Mouse (Mus musculus): ENCODE measurements at regions not wholly inside any gene's neighbourhood (a gene's known extent, or its start where the extent isn't known, plus 50 kb on each side); places are given as distances from the start of the nearest gene placed in this dataset.
"Not testable (repeated sequence)": the region's sequence is repeated elsewhere in the genome, so short reads cannot be mapped to it uniquely, and the experiment has no call there.

GRCm38 (mm10) chr12:114285082-114285481, 741.4 kb downstream of the Adam6a start:
- no peak for DNase-seq (ENCODE audit: low spot score in 2 of 2)

DNA sequence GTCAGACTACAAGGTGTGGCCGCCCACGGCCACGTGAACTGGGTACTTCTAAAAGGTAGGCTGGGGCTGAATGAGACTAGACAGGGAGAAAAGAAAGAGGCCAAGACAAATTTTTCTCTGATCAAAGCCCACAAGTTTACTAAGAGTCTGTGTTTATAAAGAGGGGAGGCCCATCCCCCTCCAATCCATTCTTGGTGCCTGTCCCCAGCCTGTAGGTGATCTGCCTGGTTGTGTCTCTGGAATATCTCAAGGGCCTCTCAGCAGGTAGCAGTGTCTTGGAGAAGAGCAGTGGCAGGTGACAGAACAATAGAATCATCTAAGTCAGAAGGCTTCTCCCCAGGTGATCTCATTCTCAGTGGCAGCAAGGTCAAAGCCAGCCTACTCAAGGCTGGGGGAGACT, 743.3 kb downstream of the Adam6a start:
- DNase-seq (ENCODE audit: low spot score in 2 of 2), result no peak

DNA sequence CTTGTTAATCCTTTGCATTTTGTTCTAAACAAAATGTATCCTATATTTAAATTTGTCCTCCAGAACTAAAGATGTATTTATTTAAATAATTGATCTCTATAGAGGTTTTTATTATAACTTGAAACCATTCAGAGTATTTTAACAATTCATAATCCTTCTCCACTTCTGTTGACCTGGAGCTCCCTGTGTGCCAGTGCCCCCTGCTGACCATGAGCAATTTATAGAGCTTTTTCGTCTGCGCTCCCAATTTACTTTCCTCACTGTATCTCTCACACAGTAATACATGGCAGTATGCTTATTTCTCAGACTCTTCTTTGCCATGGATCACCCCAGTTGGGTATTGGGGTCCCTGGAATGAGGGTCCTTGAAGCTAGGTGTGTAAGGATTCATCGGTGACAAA, 747.4 kb downstream of the Adam6a start:
- no peak for DNase-seq (ENCODE audit: low spot score in 2 of 2)

- no peak for DNase-seq (ENCODE audit: low spot score in 2 of 2)
These were observed 756.1 kb downstream of the Adam6a start for GRCm38 (mm10) chr12:114299771-114300170.

DNA sequence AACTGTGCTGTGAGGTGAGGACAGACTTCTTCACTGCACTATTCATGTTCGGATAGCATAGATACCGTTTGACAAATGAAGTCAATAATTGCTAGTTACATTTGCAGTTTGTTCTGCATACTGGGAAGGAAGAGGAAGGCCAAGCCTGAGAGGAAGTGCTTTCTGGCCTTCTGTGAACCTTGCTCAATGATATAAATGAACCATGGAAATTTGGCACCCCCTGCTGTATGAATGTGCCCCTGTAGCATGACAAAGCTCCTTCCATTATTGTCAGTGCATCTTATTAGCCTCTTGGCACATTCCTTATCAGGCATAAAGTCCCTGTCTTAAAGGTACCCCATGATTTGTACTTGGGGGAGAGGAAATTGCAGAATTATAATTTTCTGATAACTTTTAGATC, 758.0 kb downstream of the Adam6a start:
- DNase-seq (ENCODE audit: low spot score in 2 of 2), result no peak

DNA sequence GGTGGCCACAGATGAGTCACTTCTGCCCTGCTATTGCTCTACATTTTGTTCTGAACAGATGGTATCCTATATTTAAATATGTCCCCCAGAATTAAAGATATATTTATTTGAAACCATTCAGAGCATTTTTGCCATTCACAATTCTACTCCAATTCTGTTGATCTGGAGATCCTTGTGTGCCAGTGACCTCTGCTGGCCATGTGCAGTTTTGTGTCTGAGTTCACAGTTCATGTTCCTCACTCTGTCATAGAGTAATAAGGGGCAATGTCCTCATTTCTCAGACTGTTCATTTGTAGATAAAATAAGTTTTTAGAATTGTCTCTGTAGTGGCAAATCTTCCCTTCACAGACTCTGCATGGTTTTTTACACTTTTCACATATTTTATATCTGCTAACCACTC, 788.8 kb downstream of the Adam6a start:
- DNase-seq (ENCODE audit: low spot score in 2 of 2), result no peak

- DNase-seq (ENCODE audit: low spot score in 2 of 2), result no peak
These were observed 822.6 kb downstream of the Adam6a start for GRCm38 (mm10) chr12:114366276-114366675.

DNA sequence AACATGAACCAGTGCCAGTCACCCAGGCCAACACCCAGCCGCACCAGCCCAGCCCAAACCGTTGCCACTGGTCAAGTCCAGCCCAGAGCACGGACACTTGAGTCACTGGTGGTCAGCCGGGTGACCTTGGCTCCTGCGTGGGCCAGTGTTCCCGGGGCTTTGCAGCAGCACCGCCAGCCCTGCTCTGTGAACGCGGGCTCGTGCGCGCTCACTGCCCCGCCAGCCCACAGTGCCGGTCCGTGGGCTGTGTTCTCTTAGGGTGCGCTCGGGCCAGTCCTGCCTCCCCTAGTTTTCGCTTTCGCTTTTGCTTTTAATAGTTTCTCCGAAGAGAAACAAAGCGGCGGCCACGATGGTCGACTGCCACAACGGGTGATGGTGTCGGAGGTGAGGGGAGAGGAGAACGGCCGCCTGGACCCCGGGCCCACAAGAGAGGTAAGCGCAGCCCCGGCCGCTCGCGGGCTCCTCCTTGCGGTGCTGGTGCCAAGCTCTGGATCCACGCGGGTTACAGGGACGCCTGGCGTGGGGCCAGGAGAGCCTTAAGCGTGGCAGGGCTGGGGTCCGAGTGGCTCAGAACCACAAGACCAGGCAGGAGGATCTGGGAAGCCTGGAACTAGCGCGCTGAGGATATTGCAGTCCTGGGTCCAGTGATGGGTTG, 835.1 kb downstream of the Adam6a start:
- DNase-seq (ENCODE audit: low spot score in 2 of 2), result not testable (repeated sequence)

- DNase-seq (ENCODE audit: low spot score in 2 of 2), result no peak
These were observed 847.7 kb downstream of the Adam6a start for GRCm38 (mm10) chr12:114391447-114391846.

- no peak for DNase-seq (ENCODE audit: low spot score in 2 of 2)
These were observed 862.5 kb downstream of the Adam6a start for GRCm38 (mm10) chr12:114406206-114406605.

- DNase-seq (ENCODE audit: low spot score in 2 of 2), result no peak
These were observed 890.8 kb downstream of the Adam6a start for GRCm38 (mm10) chr12:114434529-114434928.

DNA sequence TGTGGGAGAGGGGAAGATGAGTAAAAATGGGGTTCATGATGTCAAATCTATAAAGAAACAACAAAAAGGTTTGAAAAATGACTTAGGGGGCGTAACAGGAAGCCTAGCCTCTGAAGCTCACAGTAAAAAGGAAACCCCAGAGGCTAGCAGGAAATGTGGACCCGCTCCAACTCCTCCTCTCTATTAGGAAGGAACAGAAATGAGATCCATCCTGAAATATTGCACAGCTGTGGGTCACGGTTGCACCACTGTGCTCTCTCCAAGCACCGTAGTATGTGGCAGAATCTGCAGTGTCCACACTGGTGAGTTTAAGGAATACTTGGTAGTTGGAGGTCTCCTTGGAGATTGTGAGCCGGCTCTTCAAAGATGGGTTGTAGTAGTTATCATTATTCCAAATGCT, 918.3 kb downstream of the Adam6a start:
- DNase-seq (ENCODE audit: low spot score in 2 of 2), result no peak

GRCm38 (mm10) chr12:114462566-114462965, 918.9 kb downstream of the Adam6a start:
- no peak for DNase-seq (ENCODE audit: low spot score in 2 of 2)

DNA sequence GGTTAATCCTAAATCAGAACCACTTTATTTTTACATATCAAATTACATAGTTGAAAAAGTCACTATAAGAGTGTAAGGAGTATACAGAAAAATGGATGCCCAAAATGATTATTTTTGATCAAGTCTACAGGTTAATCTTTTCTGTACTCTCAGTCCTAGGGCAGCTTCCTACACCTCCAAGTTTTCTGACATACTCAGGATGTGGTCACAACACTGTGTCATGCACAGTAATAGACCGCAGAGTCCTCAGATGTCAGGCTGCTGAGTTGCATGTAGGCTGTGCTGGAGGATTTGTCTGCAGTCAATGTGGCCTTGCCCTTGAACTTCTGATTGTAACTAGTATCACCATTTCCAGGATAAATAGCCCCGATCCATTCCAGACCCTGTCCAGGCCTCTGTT, 925.1 kb downstream of the Adam6a start:
- no peak for DNase-seq (ENCODE audit: low spot score in 2 of 2)

DNA sequence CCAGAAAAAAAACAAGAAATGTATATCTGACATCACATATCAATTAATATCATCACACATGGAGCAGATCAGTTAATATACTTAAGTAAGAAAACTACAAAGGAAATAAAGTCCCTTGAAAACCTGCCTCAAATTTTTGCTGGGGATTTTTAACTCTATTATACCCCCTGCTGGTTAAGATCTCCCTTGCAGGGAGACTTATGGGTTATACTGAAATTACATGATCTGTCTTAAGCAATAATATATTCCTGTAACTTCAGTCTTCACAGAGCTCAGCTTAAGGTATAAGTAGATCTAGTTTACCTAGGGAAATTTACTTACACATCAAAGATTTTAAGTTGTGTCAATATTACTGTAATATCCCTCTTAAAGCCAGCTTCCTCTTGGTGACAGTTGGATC, 929.0 kb downstream of the Adam6a start:
- not testable (repeated sequence) for DNase-seq (ENCODE audit: low spot score in 2 of 2)

DNA sequence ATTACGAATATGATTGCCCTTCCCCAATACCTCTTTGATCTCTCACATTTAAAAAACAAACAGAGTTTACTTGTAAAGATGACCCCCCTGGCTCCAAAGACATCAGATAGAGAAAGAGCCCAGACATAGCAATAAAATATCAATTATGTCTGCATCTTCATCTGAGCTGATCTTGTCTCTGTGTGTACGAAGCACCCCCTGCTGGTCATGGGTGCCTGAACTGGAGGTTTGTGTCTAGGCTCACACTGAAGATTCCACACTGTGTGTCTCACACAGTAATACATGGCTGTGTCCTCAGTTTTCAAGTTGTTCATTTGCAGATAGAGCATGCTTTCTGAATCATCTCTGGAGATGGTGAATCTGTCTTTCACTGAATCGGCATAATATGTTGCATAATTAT, 935.0 kb downstream of the Adam6a start:
- no peak for DNase-seq (ENCODE audit: low spot score in 2 of 2)

DNA sequence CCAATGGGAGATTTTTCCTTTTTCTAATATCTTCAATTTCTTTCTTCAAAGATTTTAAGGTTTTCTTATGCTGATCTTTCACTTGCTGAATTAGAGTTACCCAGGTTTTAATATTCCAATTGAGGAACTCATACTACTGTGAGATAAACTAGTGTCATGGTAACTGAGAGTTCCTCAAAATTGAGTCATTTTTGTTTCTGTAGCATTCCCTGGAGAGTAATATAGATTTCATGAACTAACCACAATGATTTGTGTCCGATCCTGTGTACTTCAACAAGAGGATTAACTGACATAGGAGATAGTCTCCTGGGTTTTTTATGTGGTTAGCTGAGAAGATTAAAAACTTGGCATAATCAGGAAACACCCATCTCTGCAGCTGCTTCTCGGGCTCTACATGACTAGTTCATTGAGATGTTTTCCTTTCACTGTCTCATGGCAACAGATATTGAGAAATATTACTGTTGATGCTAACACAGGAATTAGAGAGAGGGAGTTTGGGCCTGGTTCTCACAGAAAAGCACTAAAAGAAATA, 949.9 kb downstream of the Adam6a start:
- DNase-seq (ENCODE audit: low spot score in 2 of 2), result not testable (repeated sequence)

DNA sequence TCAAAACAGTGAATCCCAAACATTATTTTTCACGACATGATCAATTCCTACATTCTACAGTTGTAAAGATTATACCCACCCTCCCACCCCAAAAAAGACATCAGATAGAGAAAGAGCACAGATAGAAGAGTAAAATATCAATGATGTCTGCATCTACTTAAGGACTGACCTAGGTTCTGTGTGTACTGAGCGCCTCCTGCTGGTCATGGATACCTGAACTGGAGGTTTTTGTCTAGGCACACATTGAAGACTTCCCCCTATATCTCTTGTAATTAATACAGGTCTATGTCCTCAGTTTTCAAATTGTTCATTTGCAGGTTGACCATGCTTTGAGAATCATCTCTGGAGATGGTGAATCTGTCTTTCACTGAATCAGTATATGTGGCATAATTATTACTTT, 952.0 kb downstream of the Adam6a start:
- DNase-seq (ENCODE audit: low spot score in 2 of 2), result no peak

GRCm38 (mm10) chr12:114513143-114513542, 969.4 kb downstream of the Adam6a start:
- no peak for DNase-seq (ENCODE audit: low spot score in 2 of 2)

GRCm38 (mm10) chr12:114542094-114542493, 998.4 kb downstream of the Adam6a start:
- not testable (repeated sequence) for DNase-seq (ENCODE audit: low spot score in 2 of 2)

GRCm38 (mm10) chr12:114544931-114545330, 1001.2 kb downstream of the Adam6a start:
- not testable (repeated sequence) for DNase-seq (ENCODE audit: low spot score in 2 of 2)

GRCm38 (mm10) chr12:114562440-114562839, 1018.7 kb downstream of the Adam6a start:
- DNase-seq (ENCODE audit: low spot score in 2 of 2), result no peak

- DNase-seq (ENCODE audit: low spot score in 2 of 2), result no peak
These were observed 1019.3 kb downstream of the Adam6a start for GRCm38 (mm10) chr12:114562978-114563377.
